Mouse (Mus musculus): Measurements from ENCODE around the gene Tmtc4.

GRCm38 (mm10) chr14:123008672-123009071 is 24.8 kb upstream of the Tmtc4 start:
- TF ChIP-seq CTCF (IDR thresholded peaks at IDR 0.05) (no peak), EP300 (IDR thresholded peaks at IDR 0.05) (no peak)

Data from lung, postnatal 0 days (tissue).